Mouse (Mus musculus): ENCODE measurements around the gene Gm266. TPM values are rescaled to one million over a fixed set of nuclear protein-coding genes. Genes with fewer than 3 reads are reported as not detected.
A peak's percentile ranks its signal among the peaks of the same experiment; 100 is the strongest.
"Not testable (repeated sequence)": the region's sequence is repeated elsewhere in the genome, so short reads cannot be mapped to it uniquely, and the experiment has no call there.

Gm266 gene
- total RNA-seq (2021) = not detected
- long read RNA-seq, experiment 1 = 0 reads
- long read RNA-seq, experiment 2 = 0 reads

DNA sequence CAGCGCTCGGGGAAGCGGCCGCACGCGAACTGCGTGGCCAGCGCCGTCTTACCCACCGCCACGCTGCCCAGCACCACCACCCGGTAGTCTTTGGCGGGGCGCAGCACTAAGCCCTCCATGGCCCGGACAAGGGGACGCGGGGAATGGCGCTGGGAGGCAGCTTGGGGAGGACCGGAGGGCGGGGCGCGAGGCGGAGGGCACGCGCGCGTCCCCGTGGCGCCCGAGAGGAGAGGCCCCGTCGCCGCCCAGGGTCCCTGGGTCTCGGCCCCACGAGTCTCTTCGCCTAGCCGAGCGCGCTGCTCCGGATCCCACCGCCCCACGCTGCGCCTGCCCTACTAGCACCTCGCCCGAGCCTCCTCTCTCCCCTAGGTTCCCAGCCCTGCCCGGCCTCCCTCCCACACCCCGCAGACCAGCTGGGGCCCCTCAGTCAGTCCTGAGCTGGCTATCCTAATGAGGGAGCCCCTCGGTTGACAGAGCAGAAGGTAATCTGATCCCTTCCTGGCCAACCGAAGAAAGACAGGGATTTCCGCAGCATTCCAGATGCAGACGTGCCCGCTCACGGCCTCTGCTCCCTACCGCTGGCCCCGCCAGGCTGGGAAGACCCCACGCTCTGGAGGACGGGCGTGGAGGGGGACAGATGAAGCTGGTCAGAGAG lies at the start of gene Gm266:
Gm266 (minus strand) TSS at position 172 of the 655 bp plus-strand sequence.
- peak in 1 of 2 experiments; percentile 36 for DNase-seq (ENCODE audit: low spot score in 2 of 2)

DNA sequence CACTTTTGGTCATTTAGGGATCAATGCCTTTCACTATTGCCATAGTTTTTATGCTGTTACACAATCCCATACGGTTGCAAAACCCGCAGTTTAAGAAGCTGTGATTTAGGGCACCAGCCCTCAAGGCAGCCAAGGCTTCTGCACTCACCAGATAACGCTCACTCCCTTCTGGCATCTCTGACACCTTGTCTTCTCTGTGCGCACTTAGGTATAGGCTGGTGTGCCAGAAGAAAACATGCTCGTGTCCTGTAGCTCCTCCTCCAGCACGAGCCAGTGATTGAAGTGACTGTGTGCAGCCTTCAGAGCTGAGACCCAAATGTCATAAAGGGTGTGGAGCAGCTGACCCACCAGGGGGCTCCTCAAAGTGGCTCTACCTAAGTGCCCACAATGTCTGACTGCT lies 49.7 kb upstream of the Gm266 start:
- DNase-seq (ENCODE audit: low spot score in 2 of 2) = no peak

DNA sequence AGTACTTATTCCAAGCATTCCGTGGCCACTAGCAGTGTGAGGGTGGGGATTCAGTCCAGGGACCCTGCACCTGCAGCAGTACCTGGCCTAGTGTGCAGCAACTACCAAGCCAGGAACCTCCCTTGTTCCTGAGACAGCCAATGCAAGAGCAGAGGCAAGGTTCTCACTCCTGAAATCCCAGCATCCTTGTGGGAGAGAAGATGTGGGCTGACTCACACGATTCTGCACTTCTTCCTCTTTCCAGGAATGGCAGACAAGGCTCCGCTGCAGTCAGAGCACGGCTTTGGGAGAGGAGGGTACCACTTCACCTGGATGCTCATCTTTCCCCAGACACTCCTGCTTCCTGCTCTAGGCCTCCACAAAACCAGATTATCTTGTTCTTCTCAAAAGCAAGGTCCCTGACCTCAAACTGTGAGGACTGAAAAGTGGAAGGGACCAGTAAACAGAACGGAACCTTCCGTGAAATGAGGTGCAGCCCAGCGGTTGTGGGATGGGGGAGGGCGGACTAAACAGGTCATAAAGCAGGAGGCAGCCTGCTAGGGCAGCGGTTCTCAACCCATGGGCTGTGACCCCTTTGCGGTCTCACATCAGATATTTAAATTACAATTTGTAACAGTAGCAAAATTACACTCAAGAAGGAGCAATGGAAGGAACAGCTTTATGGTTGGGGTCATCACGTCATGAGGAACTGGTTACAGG lies 47.6 kb upstream of the Gm266 start:
- DNase-seq (ENCODE audit: low spot score in 2 of 2) = no peak

DNA sequence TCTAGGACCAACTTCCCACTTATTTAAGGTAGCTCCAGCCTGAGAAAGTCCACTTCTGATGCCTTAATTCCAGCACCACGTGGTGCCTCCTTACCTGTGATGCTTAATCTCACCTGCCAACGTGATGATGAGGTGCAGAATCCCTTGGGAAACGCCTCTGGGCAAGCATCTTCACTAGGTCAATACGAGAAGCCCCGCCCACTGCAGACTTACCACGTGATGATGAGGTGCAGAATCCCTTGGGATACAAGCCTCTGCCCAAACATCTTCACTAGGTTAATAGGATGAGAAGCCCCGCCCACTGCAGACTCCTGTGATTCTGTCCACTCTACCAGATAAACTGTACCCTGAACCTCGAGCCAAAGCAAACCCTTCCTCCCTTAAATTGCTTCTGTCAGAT lies 43.6 kb upstream of the Gm266 start:
- no peak for DNase-seq (ENCODE audit: low spot score in 2 of 2)

DNA sequence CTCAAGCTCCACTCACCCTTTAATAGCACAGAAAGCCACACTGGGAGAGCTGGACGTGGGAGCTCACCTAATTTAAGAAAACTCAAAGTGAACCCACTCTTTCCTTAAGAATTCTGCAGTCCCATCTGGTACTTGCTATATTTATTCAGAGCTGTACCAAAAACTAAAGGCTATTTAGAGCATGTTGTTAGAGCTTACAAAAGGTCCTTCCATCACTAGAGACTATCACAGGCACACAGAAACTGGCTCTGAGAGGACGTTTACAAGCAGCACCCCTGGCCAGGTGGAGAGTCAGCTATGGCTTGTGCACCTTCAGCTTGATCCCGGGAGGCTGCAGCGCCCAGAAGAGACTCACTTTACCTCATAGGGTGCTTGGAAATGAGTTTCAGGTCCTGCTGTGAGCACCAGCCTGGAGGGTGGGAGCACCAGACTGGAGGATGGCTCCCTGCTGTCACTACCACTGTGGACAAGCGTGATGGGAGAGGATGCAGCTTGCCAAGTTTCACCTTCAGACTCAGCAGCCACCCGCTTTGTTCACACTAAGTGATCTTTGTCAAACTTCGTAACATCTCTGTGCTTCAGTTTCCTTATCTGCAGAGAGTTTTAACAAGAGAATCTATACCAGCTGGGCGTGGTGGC lies 42.1 kb upstream of the Gm266 start:
- DNase-seq (ENCODE audit: low spot score in 2 of 2) = no peak

DNA sequence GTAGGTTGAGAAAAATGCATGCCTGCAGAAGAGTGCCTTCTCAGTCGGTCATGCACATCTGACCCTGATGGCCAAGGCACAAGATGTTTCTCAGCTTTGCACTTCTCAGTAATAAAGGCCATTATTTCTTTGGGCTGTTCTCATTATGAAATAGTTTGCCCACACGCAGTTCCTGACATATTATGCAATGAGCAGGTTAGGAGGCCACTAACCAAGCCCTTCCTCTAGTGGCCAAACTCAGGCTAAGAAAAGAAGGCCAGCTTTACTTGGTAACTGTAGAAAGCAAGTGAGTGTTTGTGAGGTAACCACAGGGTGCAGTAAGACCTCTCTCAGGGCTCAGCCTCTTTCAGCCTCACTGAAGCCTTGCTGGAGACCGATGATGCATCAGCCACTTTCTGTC lies 39.3 kb upstream of the Gm266 start:
- no peak for DNase-seq (ENCODE audit: low spot score in 2 of 2)

DNA sequence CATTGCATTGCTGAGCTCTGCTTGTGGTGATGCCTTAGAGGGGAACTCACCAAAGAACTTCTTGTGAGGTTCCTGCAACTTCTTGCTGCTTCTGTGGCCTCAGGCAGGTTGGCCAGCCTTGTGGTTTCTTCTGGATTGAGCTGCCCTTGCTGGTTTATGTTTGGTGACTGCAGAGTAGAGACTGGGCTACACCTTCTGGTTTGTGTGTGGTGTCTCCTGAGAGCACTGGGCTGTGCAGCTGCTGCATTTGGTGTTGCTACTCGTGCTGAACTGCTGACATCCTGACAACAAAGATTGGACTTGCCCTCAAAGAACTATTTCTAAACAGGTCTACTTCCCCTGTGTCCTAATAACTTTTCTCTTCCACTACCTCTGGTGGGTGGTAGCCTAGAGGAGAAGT lies 38.8 kb upstream of the Gm266 start:
- DNase-seq (ENCODE audit: low spot score in 2 of 2) = no peak

DNA sequence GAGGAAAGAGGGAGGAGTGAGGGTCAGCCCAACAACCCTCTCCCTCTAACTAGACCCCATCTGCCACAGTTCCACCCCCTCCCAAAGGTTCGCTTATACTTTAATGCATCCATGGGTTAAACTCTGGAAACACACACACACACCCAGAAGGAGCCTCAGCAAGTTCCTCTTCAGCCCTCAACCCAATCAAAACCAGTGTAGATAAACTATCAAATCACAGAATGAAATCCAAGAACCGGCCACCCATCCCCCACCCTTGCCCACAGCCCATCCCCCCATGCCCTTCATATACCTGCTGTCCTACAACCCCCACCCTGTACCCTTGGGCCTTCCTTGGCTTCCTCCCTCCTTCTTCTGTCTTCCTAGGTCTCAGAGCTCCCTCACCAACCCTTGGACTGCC lies 35.4 kb upstream of the Gm266 start:
- no peak for DNase-seq (ENCODE audit: low spot score in 2 of 2)

DNA sequence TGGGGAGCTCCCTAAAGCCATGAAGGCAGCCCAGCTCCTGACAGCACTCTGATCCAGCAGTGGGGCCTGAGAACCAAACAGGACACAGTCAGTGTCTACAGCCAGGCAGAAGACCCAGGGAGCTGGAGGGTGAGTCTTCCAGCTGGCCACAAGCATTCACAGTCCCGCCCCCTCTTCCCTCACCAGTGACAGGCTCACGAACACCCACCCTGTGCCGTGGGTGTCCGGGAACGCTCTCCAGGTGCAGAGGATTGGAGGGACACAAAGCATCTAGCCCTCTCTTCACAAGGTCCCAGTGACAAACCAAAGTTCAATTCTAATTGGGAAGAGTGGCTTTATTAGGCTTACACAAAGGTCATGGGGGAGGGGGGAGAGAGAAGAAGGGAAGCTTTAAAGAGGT lies 34.2 kb upstream of the Gm266 start:
- DNase-seq (ENCODE audit: low spot score in 2 of 2) = no peak

DNA sequence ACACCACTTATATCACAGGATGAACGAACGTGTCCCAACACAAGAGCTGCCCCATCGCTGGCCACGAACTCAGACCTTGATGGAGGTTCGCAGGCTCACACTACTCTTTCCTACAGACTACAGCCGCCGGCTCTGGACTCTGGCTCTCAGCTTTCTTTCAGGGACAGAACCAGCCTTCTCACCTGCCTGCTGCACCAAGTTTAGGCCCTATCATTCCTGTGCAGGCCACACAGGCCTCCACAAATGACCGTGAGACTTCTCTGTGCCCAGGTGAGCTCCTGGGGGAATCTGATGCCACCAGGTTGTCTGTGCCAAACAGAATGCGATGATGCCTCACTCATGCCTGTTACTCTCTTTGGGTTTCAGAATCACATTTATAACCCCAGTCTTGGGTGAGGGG lies 32.8 kb upstream of the Gm266 start:
- no peak for DNase-seq (ENCODE audit: low spot score in 2 of 2)

DNA sequence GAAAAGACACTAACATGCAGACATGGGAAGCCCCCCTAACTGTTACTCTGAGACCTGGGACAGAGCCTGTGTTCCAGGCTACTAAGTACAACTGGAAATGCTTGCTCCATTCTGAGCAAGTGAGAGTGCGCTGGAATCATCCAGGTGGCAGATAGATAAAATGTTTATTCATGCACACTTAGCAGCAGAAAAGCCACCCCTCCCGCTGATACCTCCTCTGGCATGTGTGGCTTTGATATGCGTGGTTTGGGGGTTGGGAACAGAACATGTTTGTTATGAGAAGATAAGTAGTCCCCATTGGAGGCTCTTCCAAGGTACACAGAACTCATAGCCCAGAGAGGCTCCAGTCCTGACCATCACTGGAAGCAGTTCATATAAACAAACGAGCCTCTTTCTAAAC lies 32.3 kb upstream of the Gm266 start:
- DNase-seq (ENCODE audit: low spot score in 2 of 2) = no peak

DNA sequence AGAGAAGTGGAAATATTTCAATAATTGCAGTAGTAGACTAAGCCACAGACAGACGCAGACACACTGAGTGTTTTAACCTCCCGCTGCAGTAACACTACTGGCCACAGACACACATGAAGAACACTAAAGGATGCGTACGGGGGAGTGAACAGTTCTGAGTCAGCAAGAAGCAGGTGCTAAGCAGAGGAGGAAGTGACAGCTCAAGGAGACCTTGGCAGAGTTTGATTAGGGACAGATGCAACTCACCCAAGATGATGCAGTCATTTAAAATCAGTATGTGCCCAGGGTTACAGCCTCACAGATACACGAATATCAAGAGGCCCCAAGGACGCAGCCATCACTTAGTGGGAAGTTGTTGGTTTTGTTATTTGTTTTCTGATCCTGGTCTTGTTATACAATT lies 31.2 kb upstream of the Gm266 start:
- no peak for DNase-seq (ENCODE audit: low spot score in 2 of 2)

DNA sequence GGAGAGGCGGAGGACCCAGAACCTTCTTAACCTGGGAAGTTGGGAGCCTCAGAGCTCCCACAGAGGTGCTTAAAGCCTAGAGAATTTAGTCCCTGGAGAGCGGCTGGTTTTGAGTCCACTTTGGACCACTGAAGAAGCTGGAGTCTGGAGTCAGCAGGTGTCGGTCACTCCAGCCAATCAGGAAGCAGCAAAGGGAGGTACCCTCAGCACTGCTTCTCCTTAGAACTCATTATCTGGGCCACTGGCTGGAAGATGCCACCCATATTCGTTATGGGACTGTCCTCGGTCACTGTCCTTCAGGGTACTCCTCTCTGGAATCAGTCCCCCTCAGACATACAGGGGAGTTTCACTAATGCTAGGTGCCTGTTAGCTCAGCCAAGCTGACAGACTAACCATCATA lies 30.3 kb upstream of the Gm266 start:
- no peak for DNase-seq (ENCODE audit: low spot score in 2 of 2)

DNA sequence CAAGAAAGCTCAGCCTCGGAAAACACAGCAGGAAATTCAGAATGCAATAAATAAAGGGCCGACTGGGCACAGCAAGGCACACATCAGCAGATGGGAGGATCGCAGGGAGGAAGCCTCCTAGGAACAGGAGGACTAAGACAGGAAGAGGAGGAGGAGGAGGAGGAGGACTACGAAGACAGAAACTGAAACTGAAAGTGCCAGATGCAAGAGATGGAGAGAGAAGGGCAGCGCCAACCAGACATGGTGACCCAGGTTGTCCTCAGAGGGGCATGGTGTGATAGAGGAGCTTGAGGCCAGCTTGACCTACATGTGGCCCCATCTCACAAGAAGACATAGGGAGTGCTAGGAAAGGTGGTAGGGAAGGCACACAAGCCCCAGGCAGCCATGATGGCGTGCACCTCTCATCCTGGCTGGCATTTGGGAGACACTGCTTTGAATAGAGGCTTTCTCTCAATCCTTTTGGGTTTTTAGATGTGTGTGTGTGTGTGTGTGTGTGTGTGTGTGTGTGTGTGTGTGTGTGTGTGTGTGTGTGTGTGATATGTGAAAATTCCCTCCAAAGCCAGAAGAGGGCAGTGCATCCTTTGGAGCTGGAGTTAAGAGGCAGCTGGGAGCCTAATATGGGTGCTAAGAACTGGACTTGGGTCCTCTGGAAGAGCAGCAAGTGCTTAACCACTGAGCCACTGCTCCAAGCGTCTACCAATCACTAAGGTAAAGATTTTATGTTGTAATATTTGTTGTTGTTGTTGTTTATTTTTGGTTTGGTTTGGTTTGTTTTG lies 29.4 kb upstream of the Gm266 start:
- no peak for DNase-seq (ENCODE audit: low spot score in 2 of 2)

DNA sequence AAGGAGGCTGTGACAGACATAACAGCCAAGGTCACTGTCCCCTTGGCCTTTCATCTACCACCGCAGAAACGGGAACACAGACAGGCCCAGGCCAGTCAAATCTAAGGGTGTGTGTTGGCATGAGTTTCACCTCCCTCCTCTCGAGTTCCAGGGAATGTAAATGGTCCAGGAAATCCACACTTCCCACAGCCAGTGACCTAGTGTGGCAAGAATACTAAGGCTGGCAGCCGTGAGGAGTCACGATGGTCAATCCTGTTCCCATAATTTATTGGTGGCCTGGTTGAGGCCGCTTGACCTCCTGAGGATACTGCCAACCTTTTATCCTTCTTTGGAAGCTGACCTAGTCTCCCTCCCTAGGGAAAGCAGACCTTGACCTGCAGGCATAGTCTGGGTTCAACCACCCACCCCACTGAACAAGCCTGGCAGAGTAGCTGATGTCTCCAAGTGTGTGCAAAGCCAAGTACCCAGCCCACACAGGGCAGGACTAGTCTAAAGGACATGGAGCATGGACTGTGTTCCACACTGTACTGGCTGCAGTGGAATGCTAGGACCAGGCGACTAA lies 28.7 kb upstream of the Gm266 start:
- DNase-seq (ENCODE audit: low spot score in 2 of 2) = peak in 1 of 2 experiments; percentile 49

DNA sequence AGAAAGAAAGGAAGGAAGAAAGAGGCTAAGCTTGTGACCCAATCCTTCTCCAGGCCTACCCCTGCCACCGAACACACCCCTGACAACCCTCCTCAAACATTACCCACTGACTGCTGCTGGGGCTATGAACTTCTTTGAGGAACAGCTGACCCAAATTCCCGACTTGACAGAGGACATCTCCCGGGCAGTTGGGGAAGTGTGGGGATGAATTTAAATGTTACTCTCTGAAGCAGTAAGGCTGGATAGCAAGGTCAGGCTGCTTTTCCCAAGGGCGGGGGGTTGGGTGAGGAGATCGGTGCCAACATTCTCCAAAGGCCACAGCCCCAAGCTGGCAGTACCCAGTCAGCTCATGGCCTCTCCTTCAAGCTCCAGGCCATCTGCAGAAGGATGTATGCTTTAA lies 28.1 kb upstream of the Gm266 start:
- peak in 1 of 2 experiments; percentile 30 for DNase-seq (ENCODE audit: low spot score in 2 of 2)

DNA sequence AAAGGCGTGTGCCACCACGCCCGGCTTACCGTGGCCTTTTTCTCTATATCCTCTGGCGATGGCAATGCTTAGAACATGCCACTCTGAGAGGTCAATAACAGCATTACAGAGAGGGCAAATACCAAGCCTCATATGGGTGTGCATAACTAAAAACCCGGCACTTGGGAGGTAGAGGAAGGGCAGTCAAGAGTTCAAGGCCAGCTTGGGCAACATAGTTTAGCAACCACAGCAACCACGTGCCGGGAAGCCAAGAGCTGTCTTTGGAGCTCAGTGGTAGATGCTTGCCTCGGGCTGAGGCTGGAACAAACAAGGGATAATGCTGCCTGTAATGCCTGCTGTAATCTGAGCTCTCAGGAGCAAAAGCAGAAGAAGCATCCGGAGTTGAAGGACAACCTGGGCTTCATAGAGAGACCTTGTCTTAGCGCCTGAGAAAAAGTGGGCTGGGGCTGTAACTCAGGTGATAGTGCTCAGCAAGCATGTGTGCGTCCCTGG lies 27.0 kb upstream of the Gm266 start:
- no peak for DNase-seq (ENCODE audit: low spot score in 2 of 2)

DNA sequence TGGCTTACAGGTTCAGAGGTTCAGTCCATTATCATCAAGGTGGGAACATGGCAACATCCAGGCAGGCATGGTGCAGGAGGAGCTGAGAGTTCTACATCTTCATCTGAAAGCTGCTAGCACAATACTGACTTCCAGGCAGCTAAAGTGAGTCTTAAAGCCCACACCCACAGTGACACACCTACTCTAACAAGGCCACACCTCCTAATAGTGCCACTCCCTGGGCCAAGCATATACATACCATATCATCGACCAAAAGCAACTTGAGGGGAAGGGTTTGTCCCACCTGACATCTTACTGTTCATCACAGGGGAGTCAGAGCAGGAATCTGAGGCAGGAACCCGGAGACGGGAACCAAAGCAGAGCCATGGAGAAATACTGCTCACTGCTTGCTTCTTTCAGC lies 22.8 kb upstream of the Gm266 start:
- DNase-seq (ENCODE audit: low spot score in 2 of 2) = not testable (repeated sequence)

DNA sequence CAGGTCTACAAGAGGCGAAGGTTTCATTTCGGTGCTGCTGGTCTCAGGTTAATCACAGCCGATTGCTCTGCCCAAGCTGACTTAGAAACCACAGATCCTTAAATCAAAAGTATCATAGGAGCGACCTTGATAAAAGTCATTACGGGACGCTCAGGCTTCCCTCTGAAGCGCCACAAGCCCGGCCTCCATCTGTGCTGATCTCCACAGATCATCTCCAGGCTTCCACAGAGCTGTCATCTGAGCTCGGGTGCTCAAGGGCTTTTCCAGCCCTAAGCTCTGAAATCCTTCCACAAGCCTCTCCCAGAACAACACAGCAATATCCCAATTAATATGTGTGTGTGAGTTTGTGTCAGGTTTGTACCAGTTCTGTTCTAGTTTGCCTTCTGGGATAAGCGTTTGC lies 22.3 kb upstream of the Gm266 start:
- no peak for DNase-seq (ENCODE audit: low spot score in 2 of 2)

DNA sequence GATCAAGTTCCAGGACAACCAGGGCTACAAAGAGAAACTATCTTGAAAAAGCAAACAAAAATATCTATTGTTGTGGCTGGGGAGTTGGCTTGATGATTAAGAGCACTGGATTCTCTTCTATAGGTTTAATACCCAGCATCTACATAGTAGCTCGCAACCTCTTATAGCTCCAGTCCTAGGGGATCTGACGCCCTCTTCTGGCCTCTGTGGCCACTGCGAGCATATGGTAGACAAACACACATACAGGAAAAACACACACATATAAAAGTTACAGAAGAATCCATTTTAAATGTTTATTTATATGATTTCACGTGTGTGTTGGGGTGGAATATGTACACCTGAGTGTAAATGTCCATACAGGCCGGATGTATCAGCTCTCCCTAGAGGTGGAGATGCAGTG lies 21.4 kb upstream of the Gm266 start:
- DNase-seq (ENCODE audit: low spot score in 2 of 2) = no peak

DNA sequence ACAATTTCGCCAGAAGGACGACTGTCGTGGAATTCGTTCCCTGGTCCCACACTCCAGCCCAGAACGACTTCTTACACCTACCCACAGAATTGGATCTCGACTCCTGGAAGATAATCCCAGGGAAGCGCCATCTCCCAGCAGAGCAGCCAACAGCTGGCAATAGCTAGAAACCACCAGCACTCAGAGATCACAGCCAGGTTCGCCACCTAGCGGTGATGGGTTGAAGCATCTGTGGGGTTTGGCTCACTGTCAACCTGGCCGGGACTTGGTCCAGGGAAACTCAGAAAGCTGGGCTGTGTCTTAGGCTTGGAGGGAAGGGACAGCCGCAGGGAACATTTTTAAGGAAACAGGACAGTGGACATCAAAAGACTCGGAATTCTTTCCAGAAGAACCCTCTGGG lies 19.3 kb upstream of the Gm266 start:
- peak; percentile 94 for DNase-seq (ENCODE audit: low spot score in 2 of 2)
